In the genomic region with DNA sequence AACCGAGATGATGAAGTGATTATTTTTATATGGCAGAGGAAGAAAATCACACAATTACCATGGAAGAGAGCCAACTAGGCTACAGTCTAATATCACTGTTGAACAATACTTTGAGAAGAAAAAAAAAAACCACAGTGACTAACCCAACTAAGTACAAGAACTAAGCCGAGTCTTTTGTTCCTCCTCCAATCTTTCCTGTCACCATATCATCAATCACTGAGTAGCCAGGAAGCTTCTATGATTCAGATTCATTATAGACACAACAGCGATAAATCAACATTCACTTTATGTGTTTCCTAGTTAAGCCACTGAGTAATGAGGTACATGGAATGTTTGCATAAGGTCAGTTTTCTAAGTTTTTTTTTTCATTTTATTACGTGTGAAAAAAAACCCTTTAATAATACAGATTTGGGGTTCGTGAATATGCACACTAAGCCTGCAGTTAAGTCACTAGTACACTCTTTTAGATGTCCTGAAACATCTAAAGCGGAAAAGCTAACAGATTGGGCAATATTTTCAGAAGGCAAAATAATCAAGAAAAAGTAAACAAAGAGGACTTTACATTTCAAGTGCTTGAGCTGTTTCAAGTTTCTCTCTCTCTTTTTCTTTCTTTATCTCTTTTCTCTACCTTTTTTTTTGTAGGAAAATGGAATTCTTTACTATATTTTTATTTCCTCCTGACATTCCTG, we compare ENCODE assay signal across 20 mouse cellular contexts. TPM values are rescaled to one million over a fixed set of nuclear protein-coding genes. Genes with fewer than 3 reads are reported as not detected.
DNase-seq lines count a peak whose midpoint lies in the region; ATAC-seq and TF ChIP-seq lines count a peak whose summit lies in the region.
"Had no signal": no experiment of that assay in that cellular context is flagged by ENCODE, and none has a peak within 500 bp of the region (broad histone marks: within the 10 kb centered on the region; RNA-seq: fewer than 3 reads in every experiment).

No protein-coding gene starts in this region.

- no peak overlapping the region for H3K4me3 ChIP-seq in kidney, embryonic 15.5 days (replicated peaks)
- H3K4me3 ChIP-seq in lung, postnatal 0 days (ENCODE audit: low read depth, low read length), result no peak overlapping the region
- H3K4me3 ChIP-seq in liver, postnatal 0 days (ENCODE audit: low read depth, low read length), result no peak overlapping the region
- H3K4me3 ChIP-seq: hindbrain, embryonic 10.5 days; limb, embryonic 12.5 days; midbrain, embryonic 10.5 days; neural tube, embryonic 13.5 days had no signal

- no peak overlapping the region for H3K4me2 ChIP-seq in kidney, embryonic 15.5 days
- H3K4me2 ChIP-seq in lung, postnatal 0 days (replicated peaks; ENCODE audit: low read depth, low read length), result no peak overlapping the region; the same call in 1 of the 2 replicates
- peak overlapping the region; percentile 39 for H3K4me2 ChIP-seq in liver, postnatal 0 days (ENCODE audit: low read depth, low read length)
- H3K4me2 ChIP-seq: limb, embryonic 12.5 days; neural tube, embryonic 13.5 days had no signal

- peak; percentile 54; the same call in 1 of the 2 replicates for ATAC-seq in kidney, embryonic 15.5 days (replicated peaks; ENCODE audit: low FRiP score)
- peak; percentile 21 for ATAC-seq in lung, postnatal 0 days
- no peak for ATAC-seq in liver, postnatal 0 days
- ATAC-seq: forebrain, embryonic 16.5 days; inflammation-experienced regulatory T-cells, adult 6 months had no signal

- no peak overlapping the region for H3K9ac ChIP-seq in kidney, embryonic 15.5 days
- H3K9ac ChIP-seq in lung, postnatal 0 days (replicated peaks; ENCODE audit: low read depth), result no peak overlapping the region
- H3K9ac ChIP-seq in liver, postnatal 0 days (replicated peaks), result no peak overlapping the region
- H3K9ac ChIP-seq: limb, embryonic 12.5 days; neural tube, embryonic 13.5 days had no signal

- peaks cover 5% of the 10 kb centered on the region for H3K4me1 ChIP-seq in kidney, embryonic 15.5 days
- H3K4me1 ChIP-seq in lung, postnatal 0 days (ENCODE audit: insufficient read depth, low read depth, low read length), result no peaks in the 10 kb centered on the region; the same call in 1 of the 2 replicates
- peaks cover 10% of the 10 kb centered on the region for H3K4me1 ChIP-seq in liver, postnatal 0 days (ENCODE audit: insufficient read depth)
- H3K4me1 ChIP-seq: hindbrain, embryonic 10.5 days; midbrain, embryonic 10.5 days; neural tube, embryonic 13.5 days had no signal

- TF ChIP-seq CTCF in lung, postnatal 0 days (IDR thresholded peaks at IDR 0.05), result no peak
- no peak for TF ChIP-seq CTCF in liver, postnatal 0 days (IDR thresholded peaks at IDR 0.05; ENCODE audit: low read depth)

- no peaks in the 10 kb centered on the region for H3K36me3 ChIP-seq in kidney, embryonic 15.5 days
- H3K36me3 ChIP-seq in lung, postnatal 0 days (ENCODE audit: insufficient read depth, low read length), result no peaks in the 10 kb centered on the region
- no peaks in the 10 kb centered on the region for H3K36me3 ChIP-seq in liver, postnatal 0 days (replicated peaks; ENCODE audit: insufficient read depth, low read length)
- H3K36me3 ChIP-seq: hindbrain, embryonic 10.5 days; limb, embryonic 12.5 days; midbrain, embryonic 10.5 days; neural tube, embryonic 13.5 days had no signal

- no peaks in the 10 kb centered on the region for H3K27me3 ChIP-seq in kidney, embryonic 15.5 days
- no peaks in the 10 kb centered on the region for H3K27me3 ChIP-seq in lung, postnatal 0 days (replicated peaks; ENCODE audit: insufficient read depth, low read length)
- no peaks in the 10 kb centered on the region for H3K27me3 ChIP-seq in liver, postnatal 0 days (ENCODE audit: insufficient read depth, low read length)
- H3K27me3 ChIP-seq: limb, embryonic 12.5 days; neural tube, embryonic 13.5 days had no signal

- H3K9me3 ChIP-seq in kidney, embryonic 15.5 days (replicated peaks), result no peaks in the 10 kb centered on the region
- H3K9me3 ChIP-seq in lung, postnatal 0 days (ENCODE audit: low read length), result no peaks in the 10 kb centered on the region
- H3K9me3 ChIP-seq in liver, postnatal 0 days (ENCODE audit: low read length), result no peaks in the 10 kb centered on the region
- H3K9me3 ChIP-seq: hindbrain, embryonic 10.5 days; limb, embryonic 12.5 days; midbrain, embryonic 10.5 days; neural tube, embryonic 13.5 days had no signal

- no peak for TF ChIP-seq EP300 in lung, postnatal 0 days (IDR thresholded peaks at IDR 0.05)
- TF ChIP-seq EP300 in liver, postnatal 0 days (IDR thresholded peaks at IDR 0.05; ENCODE audit: low read depth), result no peak

- no peak for DNase-seq in kidney, postnatal 14 days
- peak; percentile 58 for DNase-seq in lung, postnatal 0 days (ENCODE audit: low spot score)
- DNase-seq in lung, postnatal 4 days, result no peak
- DNase-seq in liver, postnatal 0 days, result no peak
- DNase-seq in spleen, postnatal 4 days (ENCODE audit: low spot score in 2 of 2), result no peak
- no peak for DNase-seq in heart, postnatal 25 days (ENCODE audit: low spot score)
- DNase-seq: adrenal gland, adult 2 months; cerebellum, adult 11 months; cerebellum, postnatal 14 days; heart, adult 11 months; kidney, postnatal 25 days; lung, postnatal 36 days had no signal

- no peak overlapping the region for H3K27ac ChIP-seq in kidney, embryonic 15.5 days
- H3K27ac ChIP-seq in lung, postnatal 0 days (ENCODE audit: low read length), result no peak overlapping the region
- peak overlapping the region; percentile 80; the same call in 1 of the 2 replicates for H3K27ac ChIP-seq in liver, postnatal 0 days (ENCODE audit: low read depth)
- H3K27ac ChIP-seq: hindbrain, embryonic 10.5 days; limb, embryonic 12.5 days; midbrain, embryonic 10.5 days; neural tube, embryonic 13.5 days had no signal

- 33% methylated on average over 6 of the region's 6 CpGs for WGBS in kidney, embryonic 15.5 days
- WGBS in lung, postnatal 0 days, result 13% methylated on average over 6 of the region's 6 CpGs
- WGBS in liver, postnatal 0 days (ENCODE audit: insufficient replicate concordance), result 40% methylated on average over 6 of the region's 6 CpGs

- intact Hi-C loops in heart, postnatal 25 days (cut with DNase I), result no loop called here

RNA-seq across cellular contexts. Expression of a gene that starts 15.5 kb away (rescaled TPM):
- 55.8 and 57.9 TPM in 2 replicates for polyA plus RNA-seq in kidney, embryonic 15.5 days (2015; fragmentation: Nextera tagmentation; extraction: Ambion mirVana)
- polyA plus RNA-seq in lung, postnatal 0 days (2015; fragmentation: Nextera tagmentation; extraction: Ambion mirVana), result 68.9 and 79.4 TPM in 2 replicates
- polyA plus RNA-seq in liver, postnatal 0 days (2015; fragmentation: Nextera tagmentation; extraction: Ambion mirVana), result 7.1 and 8.1 TPM in 2 replicates
- 1 to 10 TPM; 2.8 to 4.0 TPM for total RNA-seq in heart, postnatal 25 days (2021)
- total RNA-seq: MEL had no signal
